Mouse (Mus musculus): ENCODE data around the gene Gm49358. TPM values are rescaled to one million over a fixed set of nuclear protein-coding genes. Genes with fewer than 3 reads are reported as not detected.

The Gm49358 gene
- 10 to 100 TPM; 12.5 to 13.9 TPM for total RNA-seq (2021)

- intact Hi-C loops (cut with DNase I): no loop called here
- no peak for DNase-seq (ENCODE audit: low spot score)
These were observed at the start of gene Gm49358 for GRCm38 (mm10) chr10:86763672-86764071. Gm49358 (plus strand) TSS chr10:86763972.

- intact Hi-C loops (cut with DNase I): no loop called here
- peak; percentile 10 for DNase-seq (ENCODE audit: low spot score)
These were observed 36.2 kb upstream of the Gm49358 start for GRCm38 (mm10) chr10:86727548-86727980.

DNA sequence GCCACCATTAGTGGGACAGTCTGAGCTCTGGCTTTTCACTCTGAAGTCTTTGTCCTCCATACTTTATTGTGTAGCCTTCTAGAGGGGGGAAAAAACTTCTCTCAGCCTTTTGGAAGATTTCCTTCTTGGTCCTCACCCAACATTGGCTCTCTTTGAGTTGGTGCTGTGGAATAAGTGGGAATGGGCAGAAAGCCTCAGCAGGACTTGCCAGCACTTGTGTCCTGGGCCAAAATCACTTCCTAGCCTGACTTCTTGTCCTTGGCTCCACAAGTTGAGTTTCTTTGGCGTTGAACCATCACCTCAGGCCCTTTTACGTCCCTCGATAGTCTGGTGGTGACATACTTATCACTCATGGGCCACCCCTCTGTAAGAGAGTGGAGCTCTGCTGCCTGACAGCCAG lies 35.6 kb upstream of the Gm49358 start:
- DNase-seq (ENCODE audit: low spot score): no peak
- intact Hi-C loops (cut with DNase I): no loop called here

- intact Hi-C loops (cut with DNase I): loop anchor here (1.0 to 5.0 kb wide), 3 partner anchors 25 to 259 kb away; no protein-coding TSS in a partner anchor
- DNase-seq (ENCODE audit: low spot score): peak; percentile 55
These were observed 32.8 kb upstream of the Gm49358 start for GRCm38 (mm10) chr10:86730823-86731499.

DNA sequence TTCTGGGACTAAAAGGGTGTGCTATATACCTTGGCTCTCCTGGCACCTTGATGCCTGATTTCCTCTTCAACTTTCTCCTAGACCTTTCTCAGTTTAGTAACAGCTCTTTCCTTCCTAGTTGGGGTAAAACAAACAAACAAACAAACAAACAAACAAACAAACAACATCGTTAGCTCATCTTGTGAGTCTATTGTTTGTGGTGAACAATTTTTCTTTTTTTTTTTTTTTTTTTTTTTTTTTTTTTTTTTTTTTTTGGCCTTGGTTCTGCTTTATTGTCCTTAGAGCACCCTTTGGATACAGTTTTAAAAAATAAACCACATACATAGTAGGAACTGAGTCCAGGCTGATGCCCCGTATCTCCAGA lies 32.3 kb upstream of the Gm49358 start:
- intact Hi-C loops (cut with DNase I): loop anchor here (1.0 to 5.0 kb wide), 2 partner anchors 94 to 259 kb away; no protein-coding TSS in a partner anchor
- DNase-seq (ENCODE audit: low spot score): no peak

DNA sequence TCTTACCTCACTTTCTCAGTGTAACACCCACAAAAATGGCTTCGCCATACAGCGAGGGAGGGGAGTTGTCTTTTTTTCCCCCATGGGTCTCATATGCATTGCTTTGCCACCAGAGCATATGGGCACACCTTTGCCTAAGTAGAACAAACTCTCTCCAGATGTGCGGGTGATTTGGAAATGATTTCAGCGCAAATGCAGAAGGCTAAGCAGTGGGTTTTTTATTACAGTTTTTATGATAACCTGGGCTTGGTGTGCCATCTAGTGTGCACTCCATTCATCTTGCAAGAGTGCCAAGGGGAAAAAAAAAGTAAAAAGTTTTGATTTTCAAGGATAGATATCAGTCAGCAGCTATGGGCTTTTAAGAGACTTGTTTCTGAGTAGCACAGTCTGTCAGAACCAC lies 28.7 kb upstream of the Gm49358 start:
- DNase-seq (ENCODE audit: low spot score): no peak
- intact Hi-C loops (cut with DNase I): no loop called here

- intact Hi-C loops (cut with DNase I): no loop called here
- DNase-seq (ENCODE audit: low spot score): no peak
These were observed 20.9 kb upstream of the Gm49358 start for GRCm38 (mm10) chr10:86742918-86743317.

GRCm38 (mm10) chr10:86744306-86744705 lies 19.5 kb upstream of the Gm49358 start:
- intact Hi-C loops (cut with DNase I): no loop called here
- DNase-seq (ENCODE audit: low spot score): no peak

- no peak for DNase-seq (ENCODE audit: low spot score)
- intact Hi-C loops (cut with DNase I): no loop called here
These were observed 7.8 kb upstream of the Gm49358 start for GRCm38 (mm10) chr10:86755816-86756502.

DNA sequence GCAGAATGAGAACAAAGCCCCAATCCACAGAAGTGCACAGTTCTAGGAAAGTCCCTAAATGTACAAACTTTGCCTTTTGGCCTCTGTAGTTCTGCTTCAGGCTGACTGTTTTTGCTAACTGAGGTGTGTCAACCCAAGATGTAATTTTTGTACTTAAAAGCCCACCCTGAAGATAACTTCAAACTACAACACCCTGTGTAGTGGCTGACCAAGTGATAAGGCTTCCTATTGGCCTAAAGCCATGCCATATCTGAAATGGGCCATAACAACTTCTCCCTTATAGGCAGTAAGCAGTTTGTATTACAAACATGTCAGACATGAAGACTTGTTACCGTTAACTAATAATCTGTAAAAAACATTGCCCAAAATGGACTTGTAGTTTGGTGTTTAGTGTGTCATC lies 6.0 kb upstream of the Gm49358 start:
- DNase-seq (ENCODE audit: low spot score): no peak
- intact Hi-C loops (cut with DNase I): no loop called here

DNA sequence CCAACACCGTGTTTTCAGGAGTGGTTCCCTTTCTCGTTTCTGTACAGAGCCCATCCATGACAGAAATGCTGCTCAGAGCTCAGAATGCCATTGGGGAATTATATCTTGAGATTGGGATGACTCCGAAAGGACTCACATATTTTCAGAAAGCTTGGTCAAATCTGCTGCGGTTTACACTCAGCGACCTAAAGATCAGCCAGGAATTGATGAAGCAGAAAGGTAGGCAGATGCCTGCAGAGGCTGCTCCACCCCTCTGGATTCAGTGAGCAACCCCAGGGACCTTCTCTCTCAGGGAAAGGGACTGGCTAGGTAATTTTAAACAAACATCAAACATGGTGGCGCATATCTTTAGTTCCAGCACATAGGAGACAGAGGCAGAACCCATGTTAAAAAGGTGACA lies 5.6 kb upstream of the Gm49358 start:
- intact Hi-C loops (cut with DNase I): no loop called here
- DNase-seq (ENCODE audit: low spot score): no peak

GRCm38 (mm10) chr10:86761236-86761635 lies 2.5 kb upstream of the Gm49358 start:
- no peak for DNase-seq (ENCODE audit: low spot score)
- intact Hi-C loops (cut with DNase I): no loop called here

DNA sequence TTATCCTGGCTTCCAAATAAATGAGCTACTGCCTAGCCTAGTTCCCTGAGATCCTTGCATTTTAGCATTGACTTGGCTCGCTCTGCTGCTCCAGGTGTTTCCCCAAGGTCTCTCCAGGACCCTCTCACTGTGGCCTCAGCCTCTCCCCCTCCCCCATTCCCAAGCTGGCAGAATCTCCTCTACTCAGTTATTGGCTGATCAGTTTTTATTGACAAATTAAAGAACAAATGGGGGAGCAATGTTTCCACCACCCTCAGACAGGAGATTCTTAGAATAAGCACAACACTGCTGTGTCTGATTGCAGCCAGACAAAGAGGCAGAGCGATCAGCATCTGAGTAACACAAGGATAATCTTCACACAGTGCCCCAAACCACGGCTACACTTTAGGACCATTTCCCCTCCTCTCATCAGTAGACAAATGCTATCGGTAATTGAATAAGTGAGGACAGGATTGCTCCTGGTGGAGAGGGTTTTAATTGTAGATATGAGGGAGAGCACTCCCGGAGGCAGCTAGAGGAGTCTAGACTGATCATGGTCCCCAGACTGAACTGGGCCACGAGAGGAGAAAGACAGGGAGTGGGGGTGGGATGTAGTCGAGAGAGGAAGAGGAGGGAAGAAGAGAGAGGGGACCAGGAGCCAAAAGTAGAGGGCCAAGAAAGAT lies 1.9 kb upstream of the Gm49358 start:
- no peak for DNase-seq (ENCODE audit: low spot score)
- intact Hi-C loops (cut with DNase I): no loop called here

DNA sequence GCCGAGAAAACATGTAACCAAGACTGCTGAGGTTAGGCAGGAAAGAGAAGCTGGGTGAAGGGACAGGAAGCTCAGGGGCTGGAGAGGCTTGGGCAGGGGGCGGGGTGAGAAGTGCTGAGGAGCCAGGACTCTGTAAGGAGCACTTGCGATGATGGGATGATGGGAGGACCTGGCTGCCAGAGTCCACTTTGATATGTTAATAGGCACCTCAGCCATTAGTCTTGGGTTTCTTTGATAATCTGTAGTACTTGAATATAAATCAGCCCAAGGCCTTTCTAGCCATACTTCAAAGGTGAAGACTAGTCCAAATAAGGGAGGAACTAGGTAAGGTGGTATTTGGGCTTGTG lies 1.4 kb upstream of the Gm49358 start:
- DNase-seq (ENCODE audit: low spot score): no peak
- intact Hi-C loops (cut with DNase I): no loop called here

GRCm38 (mm10) chr10:86765344-86765966 lies 1.7 kb downstream of the Gm49358 start:
- intact Hi-C loops (cut with DNase I): loop anchor here (5.0 kb wide), 1 partner anchor 212 kb away; no protein-coding TSS in a partner anchor
- no peak for DNase-seq (ENCODE audit: low spot score)

- intact Hi-C loops (cut with DNase I): loop anchor here (5.0 kb wide), 1 partner anchor 208 kb away; no protein-coding TSS in a partner anchor
- DNase-seq (ENCODE audit: low spot score): no peak
These were observed 5.4 kb downstream of the Gm49358 start for GRCm38 (mm10) chr10:86769216-86769615.

DNA sequence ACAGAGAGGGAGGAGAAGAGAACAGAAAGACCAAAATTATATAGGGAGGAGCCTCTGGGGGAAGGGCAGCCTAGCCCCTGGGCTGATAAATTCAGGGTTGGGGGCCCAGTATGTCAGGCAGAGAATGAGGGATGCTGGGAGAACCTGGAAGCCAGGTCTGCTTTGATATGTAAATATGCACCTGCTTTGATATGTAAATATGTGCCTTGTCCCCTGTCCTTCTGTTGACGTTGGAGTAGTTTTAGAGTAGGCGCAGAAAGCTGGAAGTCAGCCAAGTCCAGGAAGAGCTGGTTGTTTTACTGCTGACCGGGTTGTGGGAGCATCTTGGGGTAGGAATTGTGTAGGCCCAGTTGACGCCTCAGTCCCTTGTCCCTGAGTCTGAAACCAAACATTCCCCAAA lies 6.0 kb downstream of the Gm49358 start:
- DNase-seq (ENCODE audit: low spot score): no peak
- intact Hi-C loops (cut with DNase I): loop anchor here (5.0 kb wide), 1 partner anchor 208 kb away; no protein-coding TSS in a partner anchor

DNA sequence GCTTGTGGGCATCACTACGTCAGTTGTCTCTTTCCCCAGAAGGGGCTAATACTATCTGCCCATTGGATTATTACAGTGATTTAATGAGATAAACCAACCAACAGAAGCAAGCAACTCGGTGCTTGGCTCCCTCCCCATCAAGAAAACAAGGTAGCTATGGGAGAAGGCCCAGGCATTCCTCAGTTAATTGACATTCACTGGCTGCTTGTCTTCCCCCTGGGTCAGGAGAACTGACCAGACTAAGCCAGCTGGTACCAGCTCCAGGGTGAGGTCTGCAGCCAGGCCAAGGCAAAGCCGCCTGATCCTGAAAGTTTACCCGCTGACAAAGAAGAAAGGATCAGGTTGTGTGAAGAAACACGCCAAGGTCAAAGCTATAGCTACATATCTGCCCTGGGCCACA lies 7.9 kb downstream of the Gm49358 start:
- no peak for DNase-seq (ENCODE audit: low spot score)
- intact Hi-C loops (cut with DNase I): no loop called here

DNA sequence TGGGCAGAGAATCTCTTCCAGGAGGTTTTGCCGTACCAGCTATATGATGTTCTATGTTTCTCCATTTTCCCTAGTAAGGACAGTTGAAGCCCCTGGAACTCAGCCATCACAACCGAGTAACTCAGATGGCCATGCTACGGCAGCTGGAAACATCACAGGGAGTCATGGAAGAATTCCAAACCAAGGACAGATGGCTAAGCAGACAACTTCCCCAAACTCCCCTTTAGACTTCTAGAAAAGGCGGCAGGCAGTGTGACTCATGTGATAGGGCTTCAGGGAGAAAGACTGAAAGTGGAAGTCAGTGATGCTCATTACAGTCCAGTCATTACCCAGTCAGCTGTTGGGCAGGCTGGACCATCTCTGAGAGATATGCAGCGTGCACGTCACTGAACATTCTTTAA lies 8.5 kb downstream of the Gm49358 start:
- intact Hi-C loops (cut with DNase I): no loop called here
- no peak for DNase-seq (ENCODE audit: low spot score)

GRCm38 (mm10) chr10:86773360-86773759 lies 9.6 kb downstream of the Gm49358 start:
- DNase-seq (ENCODE audit: low spot score): no peak
- intact Hi-C loops (cut with DNase I): no loop called here

GRCm38 (mm10) chr10:86776281-86776680 lies 12.5 kb downstream of the Gm49358 start:
- intact Hi-C loops (cut with DNase I): no loop called here
- DNase-seq (ENCODE audit: low spot score): no peak
